Mouse (Mus musculus) heart, embryonic 13.5 days (tissue): ENCODE measurements around the gene Fam174b. TPM values are rescaled to one million over a fixed set of nuclear protein-coding genes. Genes with fewer than 3 reads are reported as not detected.
A peak's percentile ranks its signal among the peaks of the same experiment; 100 is the strongest.

Experiments
- ATAC-seq: fragments of 200-750 bp; cut with Nextera tagmentation; 2 replicates; pipeline ENCODE4 v1.8.0; 2017; ENCODE audit warnings: moderate TSS enrichment; ENCODE audit not compliant: insufficient number of reproducible peaks, low FRiP score, low TSS enrichment; ENCODE audit errors: extremely low read depth
- H3K27ac ChIP-seq: fragments of 300-500 bp; sonication (generic); replicated peaks from 2 replicates; pipeline ENCODE4 v1.5.1; 2015; ENCODE audit warnings: moderate library complexity, mild to moderate bottlenecking, inconsistent platforms
- H3K27me3 ChIP-seq: fragments of 300-500 bp; sonication (generic); replicated peaks from 2 replicates; pipeline ENCODE4 v1.6.1; 2015; ENCODE audit warnings: mild to moderate bottlenecking, inconsistent platforms
- H3K36me3 ChIP-seq: fragments of 300-500 bp; sonication (generic); 2 replicates; pipeline ENCODE4 v1.6.1; 2015; ENCODE audit warnings: mild to moderate bottlenecking, inconsistent platforms
- H3K4me1 ChIP-seq: fragments of 300-500 bp; sonication (generic); 2 replicates; pipeline ENCODE4 v1.6.1; 2015; ENCODE audit warnings: inconsistent platforms
- H3K4me2 ChIP-seq: fragments of 300-500 bp; sonication (generic); 2 replicates; pipeline ENCODE4 v1.6.1; 2015; ENCODE audit warnings: inconsistent platforms, mild to moderate bottlenecking, moderate library complexity
- H3K4me3 ChIP-seq: fragments of 300-500 bp; sonication (generic); 2 replicates; pipeline ENCODE4 v1.5.1; 2015; ENCODE audit warnings: moderate library complexity, mild to moderate bottlenecking, inconsistent platforms
- H3K9ac ChIP-seq: fragments of 300-500 bp; sonication (generic); 2 replicates; pipeline ENCODE4 v1.6.1; 2015; ENCODE audit warnings: inconsistent platforms, mild to moderate bottlenecking, moderate library complexity
- H3K9me3 ChIP-seq: fragments of 300-500 bp; sonication (generic); 2 replicates; pipeline ENCODE4 v1.6.1; 2016; ENCODE audit warnings: inconsistent platforms
- WGBS: fragments of 180-500 bp; shearing (Covaris S2); methylation state at CpG from one replicate; pipeline ENCODE4 v1.1.7; 2015; ENCODE audit warnings: mixed read lengths; 5-methylcytosine and 5-hydroxymethylcytosine counted together
- polyA plus RNA-seq: library from polyadenylated mRNA; unstranded; fragments of >200 nt; fragmentation: Nextera tagmentation; extraction: Ambion mirVana; gene quantifications from 2 replicates; pipeline ENCODE4 v1.2.1, GENCODE M21; 2015

The Fam174b gene
- polyA plus RNA-seq, 1 experiment from 2014 or later: 49.8 TPM

- H3K4me2 ChIP-seq: no peak overlapping the region
- H3K36me3 ChIP-seq: no peaks in the 10 kb centered on the region
- ATAC-seq: no peak
- no peak overlapping the region for H3K9ac ChIP-seq
- no peak overlapping the region for H3K4me3 ChIP-seq
- H3K27me3 ChIP-seq: no peaks in the 10 kb centered on the region
- WGBS: 77% methylated on average over 7 of the region's 7 CpGs
- H3K9me3 ChIP-seq: no peaks in the 10 kb centered on the region
- H3K4me1 ChIP-seq: peaks cover 18% of the 10 kb centered on the region
- no peak overlapping the region for H3K27ac ChIP-seq
Measured at GRCm38 (mm10) chr7:73749983-73750382, 9.9 kb downstream of the Fam174b start.

- Histone ChIP-seq H3K9ac (no peak overlapping the region), H3K4me1 (no peaks in the 10 kb centered on the region), H3K27ac (no peak overlapping the region), H3K4me3 (no peak overlapping the region), H3K27me3 (no peaks in the 10 kb centered on the region), H3K4me2 (no peak overlapping the region), H3K36me3 (no peaks in the 10 kb centered on the region), H3K9me3 (no peaks in the 10 kb centered on the region)
- WGBS: 73% methylated on average over 1 of the region's 1 CpGs
- ATAC-seq: no peak
Measured at GRCm38 (mm10) chr7:73753598-73753997, 13.5 kb downstream of the Fam174b start.

- ATAC-seq: no peak
Measured at GRCm38 (mm10) chr7:73755377-73756110, 15.4 kb downstream of the Fam174b start.

GRCm38 (mm10) chr7:73761691-73762189, 21.6 kb downstream of the Fam174b start:
- no peaks in the 10 kb centered on the region for H3K9me3 ChIP-seq
- no peak for ATAC-seq
- H3K9ac ChIP-seq: no peak overlapping the region
- H3K27me3 ChIP-seq: no peaks in the 10 kb centered on the region
- peaks cover 11% of the 10 kb centered on the region for H3K4me1 ChIP-seq
- H3K36me3 ChIP-seq: 0 out of 2 replicates have a peak, but pooled peaks cover under 1% of the 10 kb centered on the region
- no peak overlapping the region for H3K4me3 ChIP-seq
- no peak overlapping the region for H3K27ac ChIP-seq
- no peak overlapping the region for H3K4me2 ChIP-seq
- 76% methylated on average over 8 of the region's 8 CpGs for WGBS

More at GRCm38 (mm10) chr7:73755377-73756110, 15.4 kb downstream of the Fam174b start:
- H3K9ac ChIP-seq: no peak overlapping the region
- H3K4me3 ChIP-seq: no peak overlapping the region
- no peak overlapping the region for H3K4me2 ChIP-seq
- WGBS: 59% methylated on average over 1 of the region's 1 CpGs
- no peaks in the 10 kb centered on the region for H3K36me3 ChIP-seq
- H3K4me1 ChIP-seq: no peaks in the 10 kb centered on the region
- H3K27me3 ChIP-seq: no peaks in the 10 kb centered on the region
- no peak overlapping the region; the same call in 1 of the 2 replicates for H3K27ac ChIP-seq
- H3K9me3 ChIP-seq: no peaks in the 10 kb centered on the region

GRCm38 (mm10) chr7:73764679-73765078, 24.6 kb downstream of the Fam174b start:
- H3K4me1 ChIP-seq: peaks cover 15% of the 10 kb centered on the region
- no peak for ATAC-seq
- no peak overlapping the region for H3K9ac ChIP-seq
- H3K36me3 ChIP-seq: peaks cover 15% of the 10 kb centered on the region; the same call in 1 of the 2 replicates
- no peaks in the 10 kb centered on the region for H3K27me3 ChIP-seq
- no peaks in the 10 kb centered on the region for H3K9me3 ChIP-seq
- peak overlapping the region; percentile 48 for H3K27ac ChIP-seq
- H3K4me2 ChIP-seq: peak overlapping the region; percentile 42
- H3K4me3 ChIP-seq: no peak overlapping the region
- WGBS: 79% methylated on average over 5 of the region's 5 CpGs

GRCm38 (mm10) chr7:73765186-73765903, 25.2 kb downstream of the Fam174b start:
- peak overlapping the region; percentile 42 for H3K4me2 ChIP-seq
- 33% methylated on average over 7 of the region's 7 CpGs for WGBS
- H3K27ac ChIP-seq: peak overlapping the region; percentile 48

GRCm38 (mm10) chr7:73769224-73769623, 29.1 kb downstream of the Fam174b start:
- Histone ChIP-seq H3K27ac (no peak overlapping the region), H3K9ac (no peak overlapping the region), H3K9me3 (no peaks in the 10 kb centered on the region), H3K27me3 (no peaks in the 10 kb centered on the region), H3K4me1 (peaks cover 33% of the 10 kb centered on the region), H3K4me3 (no peak overlapping the region; the same call in 1 of the 2 replicates), H3K4me2 (peak overlapping the region; percentile 45), H3K36me3 (peaks cover 18% of the 10 kb centered on the region; the same call in 1 of the 2 replicates)
- 63% methylated on average over 4 of the region's 4 CpGs for WGBS
- no peak for ATAC-seq

More at GRCm38 (mm10) chr7:73765186-73765903, 25.2 kb downstream of the Fam174b start:
- H3K4me1 ChIP-seq: peaks cover 15% of the 10 kb centered on the region
- no peaks in the 10 kb centered on the region for H3K9me3 ChIP-seq
- H3K27me3 ChIP-seq: no peaks in the 10 kb centered on the region
- H3K9ac ChIP-seq: no peak overlapping the region
- peak overlapping the region; percentile 24; the same call in 1 of the 2 replicates for H3K4me3 ChIP-seq
- H3K36me3 ChIP-seq: peaks cover 18% of the 10 kb centered on the region; the same call in 1 of the 2 replicates
- ATAC-seq: peak; percentile 82

GRCm38 (mm10) chr7:73771384-73772274, 31.5 kb downstream of the Fam174b start:
- Histone ChIP-seq H3K36me3 (peaks cover 29% of the 10 kb centered on the region), H3K4me1 (peaks cover 32% of the 10 kb centered on the region), H3K27me3 (no peaks in the 10 kb centered on the region), H3K4me2 (peak overlapping the region; percentile 61), H3K9me3 (no peaks in the 10 kb centered on the region), H3K4me3 (peak overlapping the region; percentile 39), H3K27ac (peak overlapping the region; percentile 9), H3K9ac (peak overlapping the region; percentile 47; the same call in 1 of the 2 replicates)
- no peak for ATAC-seq
- WGBS: 36% methylated on average over 19 of the region's 19 CpGs

GRCm38 (mm10) chr7:73772275-73772765, 32.2 kb downstream of the Fam174b start:
- H3K4me3 ChIP-seq: peak overlapping the region; percentile 13; the same call in 1 of the 2 replicates
- no peak for ATAC-seq
- H3K4me2 ChIP-seq: peak overlapping the region; percentile 61
- peaks cover 26% of the 10 kb centered on the region for H3K36me3 ChIP-seq
- H3K9ac ChIP-seq: no peak overlapping the region
- no peaks in the 10 kb centered on the region for H3K9me3 ChIP-seq
- H3K27me3 ChIP-seq: no peaks in the 10 kb centered on the region
- H3K4me1 ChIP-seq: peaks cover 32% of the 10 kb centered on the region
- H3K27ac ChIP-seq: no peak overlapping the region
- 64% methylated on average over 14 of the region's 14 CpGs for WGBS

- Histone ChIP-seq H3K4me2 (0 out of 2 replicates have a peak overlapping the region, but pooled peaks have one; percentile 11), H3K27ac (no peak overlapping the region), H3K4me1 (peaks cover 28% of the 10 kb centered on the region), H3K9me3 (no peaks in the 10 kb centered on the region), H3K27me3 (no peaks in the 10 kb centered on the region), H3K36me3 (peaks cover 14% of the 10 kb centered on the region), H3K9ac (no peak overlapping the region), H3K4me3 (no peak overlapping the region)
- no peak for ATAC-seq
- WGBS: 37% methylated on average over 9 of the region's 9 CpGs
Measured at GRCm38 (mm10) chr7:73774781-73775180, 34.7 kb downstream of the Fam174b start.
